Mouse (Mus musculus) thymus, adult 2 months (tissue): ENCODE data around the gene Hoxa9. TPM values are rescaled to one million over a fixed set of nuclear protein-coding genes. Genes with fewer than 3 reads are reported as not detected.

Experiments
- DNase-seq: peaks from one replicate; pipeline ENCODE4 v3.0.0; 2021
- H3K27ac ChIP-seq: fragments of 200-500 bp; 2 replicates; pipeline ENCODE4 v1.5.1; 2012; ENCODE audit warnings: low read length, control low read depth; ENCODE audit not compliant: control insufficient read depth, insufficient read depth
- H3K27me3 ChIP-seq: fragments of 200-500 bp; 2 replicates; pipeline ENCODE4 v1.6.1; 2012; ENCODE audit warnings: mild to moderate bottlenecking, low read length, moderate library complexity, mixed read lengths; ENCODE audit not compliant: control insufficient read depth, insufficient read depth
- H3K36me3 ChIP-seq: fragments of 200-500 bp; 2 replicates; pipeline ENCODE4 v1.6.1; 2012; ENCODE audit warnings: mild to moderate bottlenecking, low read length, moderate library complexity; ENCODE audit not compliant: control insufficient read depth, insufficient read depth
- H3K4me1 ChIP-seq: fragments of 200-500 bp; replicated peaks from 2 replicates; pipeline ENCODE4 v1.6.1; 2012; ENCODE audit warnings: low read length; ENCODE audit not compliant: control insufficient read depth, insufficient read depth
- H3K4me3 ChIP-seq: fragments of 200-500 bp; 2 replicates; pipeline ENCODE4 v1.5.1; 2012; ENCODE audit warnings: mild to moderate bottlenecking, low read length, control low read depth, moderate library complexity; ENCODE audit not compliant: control insufficient read depth, insufficient read depth
- CTCF ChIP-seq: fragments of 200-500 bp; IDR thresholded peaks from 2 replicates; pipeline ENCODE4 v1.5.1; 2012; ENCODE audit warnings: mild to moderate bottlenecking, control low read depth, low read length, moderate library complexity, borderline replicate concordance; ENCODE audit not compliant: control insufficient read depth, poor library complexity, insufficient read depth; ENCODE audit errors: extremely low read depth
- POLR2A ChIP-seq: fragments of 200-500 bp; IDR thresholded peaks from 2 replicates; pipeline ENCODE4 v1.6.1; 2012; ENCODE audit warnings: mild to moderate bottlenecking, low read length, control low read depth, moderate library complexity; ENCODE audit not compliant: control insufficient read depth, poor library complexity, insufficient read depth; ENCODE audit errors: extremely low read depth
- WGBS: fragments of 180-500 bp; shearing (Covaris S2); methylation state at CpG from one replicate; pipeline ENCODE4 v1.1.7; 2018; 5-methylcytosine and 5-hydroxymethylcytosine counted together
- polyA plus RNA-seq: library from polyadenylated mRNA; depleted of rRNA; stranded (reverse); fragments of >200 nt; gene quantifications from 2 replicates; pipeline ENCODE4 v1.2.3, GENCODE M21; 2012

Hoxa9 gene
- polyA plus RNA-seq, 1 experiment: 0.26 TPM

GRCm38 (mm10) chr6:52228475-52229465, 2.1 kb downstream of the Hoxa9 start:
- 3% methylated on average over 38 of the region's 38 CpGs for WGBS
- peaks cover 44% of the 10 kb centered on the region for H3K27me3 ChIP-seq
- no peak overlapping the region for H3K4me3 ChIP-seq
- H3K4me1 ChIP-seq: no peaks in the 10 kb centered on the region; the same call in 1 of the 2 replicates
- H3K36me3 ChIP-seq: no peaks in the 10 kb centered on the region
- TF ChIP-seq CTCF (no peak), POLR2A (no peak)
- no peak overlapping the region for H3K27ac ChIP-seq
- DNase-seq: no peak

- Histone ChIP-seq H3K27ac (no peak overlapping the region), H3K4me3 (no peak overlapping the region), H3K4me1 (no peaks in the 10 kb centered on the region; the same call in 1 of the 2 replicates), H3K27me3 (peaks cover 42% of the 10 kb centered on the region), H3K36me3 (no peaks in the 10 kb centered on the region)
- TF ChIP-seq CTCF (no peak), POLR2A (no peak)
- DNase-seq: no peak
- WGBS: 60% methylated on average over 11 of the region's 11 CpGs
Observed at GRCm38 (mm10) chr6:52227470-52228222, 3.2 kb downstream of the Hoxa9 start.

- H3K4me3 ChIP-seq: no peak overlapping the region
- H3K36me3 ChIP-seq: no peaks in the 10 kb centered on the region
- DNase-seq: no peak
- WGBS: 20% methylated on average over 26 of the region's 26 CpGs
- no peak overlapping the region for H3K27ac ChIP-seq
- TF ChIP-seq POLR2A (no peak), CTCF (no peak)
- peaks cover 38% of the 10 kb centered on the region for H3K27me3 ChIP-seq
- no peaks in the 10 kb centered on the region; the same call in 1 of the 2 replicates for H3K4me1 ChIP-seq
Observed at GRCm38 (mm10) chr6:52226569-52227257, 4.2 kb downstream of the Hoxa9 start.

- Histone ChIP-seq H3K4me3 (no peak overlapping the region), H3K36me3 (no peaks in the 10 kb centered on the region), H3K27ac (no peak overlapping the region), H3K4me1 (peaks cover 2% of the 10 kb centered on the region; the same call in 1 of the 2 replicates), H3K27me3 (peaks cover 38% of the 10 kb centered on the region)
- no peak for DNase-seq
- WGBS: 1% methylated on average over 69 of the region's 69 CpGs
- no peak for TF ChIP-seq CTCF
- no peak for TF ChIP-seq POLR2A
Observed at GRCm38 (mm10) chr6:52225612-52226568, 5.0 kb downstream of the Hoxa9 start.

- H3K4me1 ChIP-seq: peaks cover 2% of the 10 kb centered on the region; the same call in 1 of the 2 replicates
- DNase-seq: no peak
- no peak overlapping the region for H3K27ac ChIP-seq
- no peaks in the 10 kb centered on the region for H3K36me3 ChIP-seq
- H3K4me3 ChIP-seq: no peak overlapping the region
- WGBS: under 1% methylated on average over 36 of the region's 36 CpGs
- H3K27me3 ChIP-seq: peaks cover 35% of the 10 kb centered on the region
- TF ChIP-seq CTCF (no peak), POLR2A (no peak)
Observed at GRCm38 (mm10) chr6:52224895-52225611, 5.8 kb downstream of the Hoxa9 start.
